Mouse (Mus musculus): ENCODE results near the gene 1700022I11Rik.

Gene 1700022I11Rik

GRCm38 (mm10) chr4:43001272-43001671 is 31.9 kb downstream of the 1700022I11Rik start:
- DNase-seq (ENCODE audit: low spot score in 2 of 2) = no peak

GRCm38 (mm10) chr4:43002756-43003439 is 33.5 kb downstream of the 1700022I11Rik start:
- no peak for DNase-seq (ENCODE audit: low spot score in 2 of 2)

GRCm38 (mm10) chr4:43004951-43005350 is 35.5 kb downstream of the 1700022I11Rik start:
- no peak for DNase-seq (ENCODE audit: low spot score in 2 of 2)

- no peak for DNase-seq (ENCODE audit: low spot score in 2 of 2)
Observed at GRCm38 (mm10) chr4:43005765-43006164, 36.4 kb downstream of the 1700022I11Rik start.

GRCm38 (mm10) chr4:43010161-43011038 is 41.0 kb downstream of the 1700022I11Rik start, which contains the start of gene Fancg:
Fancg (minus strand) TSS chr4:43010506.
- DNase-seq (ENCODE audit: low spot score in 2 of 2) = peak; percentile 91 to 92

GRCm38 (mm10) chr4:43012091-43012490 is 42.7 kb downstream of the 1700022I11Rik start:
- no peak for DNase-seq (ENCODE audit: low spot score in 2 of 2)

DNA sequence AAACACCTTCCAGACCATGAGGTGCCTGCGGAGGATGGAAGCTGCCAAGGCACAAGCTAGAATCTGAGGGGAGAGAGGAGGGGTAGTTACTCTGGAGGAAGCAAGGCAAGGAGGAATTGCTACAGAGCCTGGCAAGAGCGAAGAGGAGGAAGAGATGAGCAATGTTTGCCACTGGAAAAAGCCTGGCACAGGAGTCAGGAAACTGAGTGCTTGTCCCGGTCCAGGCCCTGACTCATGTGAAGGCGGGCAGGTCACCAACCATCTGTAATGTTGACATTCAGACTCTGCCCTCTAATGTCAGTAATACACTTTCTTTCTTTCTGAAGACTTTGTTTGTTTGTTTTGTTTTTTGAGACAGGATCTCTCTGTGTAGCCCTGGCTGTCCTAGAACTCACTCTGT is 48.8 kb downstream of the 1700022I11Rik start:
- DNase-seq (ENCODE audit: low spot score in 2 of 2) = no peak

GRCm38 (mm10) chr4:43019176-43019575 is 49.8 kb downstream of the 1700022I11Rik start:
- no peak for DNase-seq (ENCODE audit: low spot score in 2 of 2)

GRCm38 (mm10) chr4:43019641-43020465 is 50.4 kb downstream of the 1700022I11Rik start:
- DNase-seq (ENCODE audit: low spot score in 2 of 2) = no peak

DNA sequence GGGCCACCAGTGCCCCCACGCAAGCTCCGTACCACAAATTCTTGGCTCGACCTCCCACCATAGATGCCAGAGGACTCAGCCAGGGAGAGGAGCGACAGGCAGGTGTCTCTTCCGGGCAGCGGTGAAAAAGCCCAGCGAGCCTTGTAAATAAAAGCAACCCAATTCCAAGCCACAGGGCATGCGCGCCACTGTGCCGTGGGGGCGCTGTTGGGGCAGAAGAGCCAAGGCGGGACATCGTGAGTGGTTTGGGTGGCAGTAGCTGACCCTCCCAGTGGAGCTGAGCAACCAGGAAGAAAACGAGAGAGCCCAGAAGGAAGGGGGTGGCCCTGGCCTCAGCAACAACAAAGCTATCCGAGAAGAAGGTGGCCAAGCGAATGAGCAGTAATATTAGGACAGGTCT is 51.5 kb downstream of the 1700022I11Rik start:
- DNase-seq (ENCODE audit: low spot score in 2 of 2) = no peak

GRCm38 (mm10) chr4:43021341-43021740 is 51.9 kb downstream of the 1700022I11Rik start:
- DNase-seq (ENCODE audit: low spot score in 2 of 2) = no peak

- no peak for DNase-seq (ENCODE audit: low spot score in 2 of 2)
Observed at GRCm38 (mm10) chr4:43024673-43025072, 55.3 kb downstream of the 1700022I11Rik start.

GRCm38 (mm10) chr4:43025084-43025960 is 55.9 kb downstream of the 1700022I11Rik start, which contains the start of gene Pigo:
Pigo (minus strand) TSS chr4:43025819.
- peak; percentile 95 to 97 for DNase-seq (ENCODE audit: low spot score in 2 of 2)

DNA sequence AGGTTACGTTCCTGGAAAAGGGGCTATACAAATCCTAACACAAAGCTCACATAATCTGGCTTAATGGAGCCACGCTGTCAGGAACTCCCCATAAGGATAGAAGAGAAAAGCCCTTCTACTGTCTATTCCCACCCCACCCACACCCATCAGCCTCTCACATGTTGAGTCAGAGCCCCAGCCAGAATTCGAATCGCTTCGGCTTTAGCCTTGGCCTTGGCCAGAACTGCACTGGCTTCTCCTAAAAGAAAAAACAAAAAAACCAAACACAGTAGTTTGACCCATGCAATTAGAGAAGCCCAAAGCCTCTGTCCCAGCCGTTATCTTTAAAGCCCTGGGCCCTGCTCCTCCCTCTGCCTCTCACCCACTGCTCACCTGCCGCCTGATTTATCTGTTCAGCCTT is 59.7 kb downstream of the 1700022I11Rik start:
- DNase-seq (ENCODE audit: low spot score in 2 of 2) = no peak

DNA sequence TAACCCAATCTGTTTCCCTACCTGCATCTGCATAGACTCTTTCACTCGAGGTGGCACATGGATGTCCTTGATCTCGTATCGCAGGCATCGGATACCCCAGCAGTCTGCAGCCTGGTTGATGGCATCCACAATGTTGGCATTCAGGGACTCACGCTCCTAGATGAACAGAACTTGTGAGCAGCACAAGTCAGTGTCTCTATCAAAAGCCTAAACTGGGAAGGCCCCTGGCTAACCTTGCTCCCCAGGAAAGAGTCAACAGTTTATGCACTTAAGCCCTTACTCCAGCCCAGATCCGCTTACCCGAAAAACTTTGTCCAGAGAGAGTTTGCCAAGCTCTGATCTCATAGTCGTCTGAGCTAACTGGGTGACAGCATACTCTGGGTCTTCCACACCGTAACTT is 60.3 kb downstream of the 1700022I11Rik start:
- DNase-seq (ENCODE audit: low spot score in 2 of 2) = no peak

GRCm38 (mm10) chr4:43030352-43030751 is 60.9 kb downstream of the 1700022I11Rik start:
- DNase-seq (ENCODE audit: low spot score in 2 of 2) = no peak

DNA sequence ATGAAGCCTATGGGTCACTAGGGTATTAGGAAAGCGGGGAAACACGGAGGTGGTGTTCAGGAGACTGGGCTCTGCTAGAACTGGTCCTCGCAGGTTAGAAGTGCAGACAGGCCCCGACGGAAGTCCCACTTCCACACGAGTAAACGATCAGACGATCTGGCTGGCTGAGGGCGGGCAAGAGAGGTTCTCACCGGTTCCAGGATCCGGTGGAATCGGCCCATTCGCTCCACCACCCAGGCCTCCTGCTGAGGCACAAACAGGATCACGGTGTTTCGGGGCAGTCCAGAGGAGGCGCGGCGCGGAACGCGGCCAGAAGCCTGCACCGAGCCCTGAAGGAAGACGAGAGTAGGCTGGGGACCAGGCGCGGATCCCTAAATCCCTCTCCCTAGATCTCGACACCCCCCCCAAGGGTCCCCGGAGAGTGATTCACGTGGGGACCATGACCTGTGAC is 61.4 kb downstream of the 1700022I11Rik start:
- no peak for DNase-seq (ENCODE audit: low spot score in 2 of 2)

DNA sequence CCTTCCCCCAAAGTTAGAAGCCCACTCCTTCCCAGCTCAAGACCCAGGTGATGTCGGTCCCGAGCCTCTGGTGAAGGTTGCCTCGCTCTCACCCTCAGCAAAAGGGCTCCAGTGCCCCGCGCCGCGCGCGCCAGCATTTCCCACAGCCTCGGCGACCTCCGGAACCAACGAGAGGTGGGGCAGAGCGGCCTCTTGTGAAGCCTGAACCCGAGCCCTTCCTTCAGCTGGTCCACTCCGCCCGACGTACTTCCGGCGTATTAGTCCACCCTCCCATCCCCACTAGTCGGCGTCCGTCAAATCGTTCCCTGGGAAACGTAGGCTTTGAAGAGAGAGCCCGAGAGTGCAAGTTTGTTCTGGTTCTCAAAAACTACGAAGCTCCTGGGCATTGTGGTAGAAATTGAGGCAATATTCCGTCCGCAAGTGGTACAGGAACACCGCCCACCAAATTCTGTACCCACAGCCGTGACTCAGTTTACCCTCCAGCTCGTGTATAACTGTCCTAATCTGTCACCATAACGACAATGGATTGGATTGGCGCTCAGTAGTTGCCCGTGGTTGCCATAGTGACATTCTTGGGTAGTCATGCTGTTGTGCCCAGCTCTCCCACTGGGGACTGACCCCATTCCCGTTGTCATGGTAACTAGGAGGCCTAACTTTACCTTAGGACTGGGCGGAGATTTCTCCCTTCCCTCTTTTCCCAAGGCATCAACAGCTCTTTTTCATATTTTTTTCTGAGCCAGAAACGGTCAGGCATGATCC is 62.0 kb downstream of the 1700022I11Rik start, which contains the start of gene Stoml2:
Gene Stoml2 (minus strand): TSS at position 474 of the 759 bp plus-strand sequence.
- peak; percentile 96 for DNase-seq (ENCODE audit: low spot score in 2 of 2)

- DNase-seq (ENCODE audit: low spot score in 2 of 2) = peak in 1 of 2 experiments; percentile 29
Observed at GRCm38 (mm10) chr4:43032501-43032900, 63.1 kb downstream of the 1700022I11Rik start.

Data from right cerebral cortex, postnatal 10 days (tissue).